Mouse (Mus musculus) cerebellum, adult 11 months (tissue): ENCODE data around the gene Shisal2a.
A peak's percentile ranks its signal among the peaks of the same experiment; 100 is the strongest.
"Not testable (repeated sequence)": the region's sequence is repeated elsewhere in the genome, so short reads cannot be mapped to it uniquely, and the experiment has no call there.

Source experiments
- DNase-seq: peaks from one replicate; pipeline ENCODE4 v3.0.0; 2022

Gene Shisal2a

DNA sequence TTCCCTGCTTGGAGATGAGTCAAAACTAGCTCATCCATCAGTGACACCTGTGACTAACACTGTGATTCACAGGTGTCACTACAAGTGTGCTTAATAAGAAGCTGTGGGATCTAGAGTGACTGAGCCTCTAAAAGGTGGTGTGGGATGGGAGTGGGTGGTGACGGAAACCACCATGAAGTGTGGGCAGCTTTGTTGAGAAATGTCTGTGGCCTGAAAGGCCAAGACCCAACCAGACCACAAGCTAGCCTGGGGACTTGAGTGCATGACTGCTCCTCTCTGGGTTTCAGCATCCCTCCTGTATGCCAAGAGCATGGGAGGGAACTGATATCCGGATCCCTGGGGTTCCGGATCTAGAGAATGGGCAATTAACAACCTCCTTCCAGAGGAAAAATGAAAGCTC, 11.7 kb downstream of the Shisal2a start:
- no peak for DNase-seq

DNA sequence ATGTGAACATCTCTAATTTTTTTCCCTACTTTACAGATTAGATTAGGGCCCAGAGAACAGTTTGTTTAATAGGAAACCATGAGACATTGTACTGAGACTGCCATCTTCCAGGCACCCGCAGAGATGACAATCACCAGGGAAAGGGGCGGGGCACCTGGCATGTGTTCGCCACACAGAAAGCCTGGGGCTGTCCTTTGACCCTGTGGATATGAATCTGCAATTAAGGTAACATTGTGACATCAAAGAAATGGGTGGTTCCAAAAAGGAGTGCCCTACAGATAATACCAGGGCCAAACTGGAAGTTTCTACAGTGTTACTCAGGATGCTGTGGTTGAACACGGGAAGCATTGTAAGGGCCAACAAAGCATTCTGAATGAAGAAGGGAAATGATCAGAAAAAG, 12.7 kb downstream of the Shisal2a start:
- no peak for DNase-seq

DNA sequence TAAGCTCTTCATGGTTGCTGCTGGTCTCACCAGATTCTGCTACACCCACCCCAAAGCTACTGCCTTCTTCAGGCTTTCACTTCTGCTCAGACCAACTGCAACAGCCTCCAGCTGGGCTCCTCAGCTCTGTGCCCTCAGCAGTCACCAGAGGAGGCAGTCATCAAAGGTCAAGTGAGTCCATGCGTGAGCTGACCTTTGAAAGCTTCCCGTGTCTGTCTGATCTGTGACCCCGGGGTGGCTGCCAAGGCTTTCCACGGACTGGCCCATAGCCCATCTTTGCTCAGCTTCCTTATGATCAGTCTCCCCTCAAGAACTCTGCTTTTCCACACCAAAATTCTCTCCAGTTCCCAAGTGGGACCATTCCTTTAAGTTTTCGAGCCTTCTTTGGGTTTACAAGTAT, 13.9 kb downstream of the Shisal2a start:
- DNase-seq: no peak

- no peak for DNase-seq
Observed at GRCm38 (mm10) chr4:108364111-108364476, 19.1 kb downstream of the Shisal2a start.

DNA sequence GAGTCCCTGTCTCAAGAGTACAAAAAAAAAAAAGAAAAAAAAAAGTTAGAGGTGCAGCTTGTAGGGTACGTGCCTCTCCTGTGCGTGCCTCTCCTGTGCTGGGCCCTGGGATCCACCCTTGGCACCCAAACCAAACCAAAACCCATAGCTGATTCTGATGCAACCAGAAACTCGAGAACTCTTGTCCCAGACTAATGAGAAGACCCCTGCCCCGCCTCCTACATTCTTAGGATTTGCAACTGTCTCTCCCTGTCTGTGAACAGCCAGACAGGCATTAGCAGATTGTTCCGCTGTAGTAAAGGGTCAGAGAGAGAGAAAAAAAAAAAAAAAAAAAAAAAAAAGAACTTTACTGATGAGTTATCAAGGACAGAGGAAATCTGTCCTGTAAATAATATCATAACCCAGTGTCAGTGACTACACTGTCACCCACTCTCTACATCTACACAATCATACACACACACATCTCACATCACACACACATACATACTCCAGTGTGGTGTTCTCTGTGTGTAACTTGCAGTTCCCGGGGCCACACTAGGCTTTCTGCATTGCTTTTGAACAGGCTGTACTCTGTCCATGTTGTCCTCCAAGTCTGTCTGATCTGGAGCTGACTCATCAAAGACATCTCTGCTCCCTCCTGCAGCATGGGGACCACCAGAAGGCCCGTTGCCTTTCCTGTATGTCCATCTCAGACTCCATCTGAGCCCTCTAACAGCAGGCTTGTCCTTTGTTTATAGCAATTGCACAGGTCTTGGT, 19.6 kb downstream of the Shisal2a start:
- DNase-seq: no peak

DNA sequence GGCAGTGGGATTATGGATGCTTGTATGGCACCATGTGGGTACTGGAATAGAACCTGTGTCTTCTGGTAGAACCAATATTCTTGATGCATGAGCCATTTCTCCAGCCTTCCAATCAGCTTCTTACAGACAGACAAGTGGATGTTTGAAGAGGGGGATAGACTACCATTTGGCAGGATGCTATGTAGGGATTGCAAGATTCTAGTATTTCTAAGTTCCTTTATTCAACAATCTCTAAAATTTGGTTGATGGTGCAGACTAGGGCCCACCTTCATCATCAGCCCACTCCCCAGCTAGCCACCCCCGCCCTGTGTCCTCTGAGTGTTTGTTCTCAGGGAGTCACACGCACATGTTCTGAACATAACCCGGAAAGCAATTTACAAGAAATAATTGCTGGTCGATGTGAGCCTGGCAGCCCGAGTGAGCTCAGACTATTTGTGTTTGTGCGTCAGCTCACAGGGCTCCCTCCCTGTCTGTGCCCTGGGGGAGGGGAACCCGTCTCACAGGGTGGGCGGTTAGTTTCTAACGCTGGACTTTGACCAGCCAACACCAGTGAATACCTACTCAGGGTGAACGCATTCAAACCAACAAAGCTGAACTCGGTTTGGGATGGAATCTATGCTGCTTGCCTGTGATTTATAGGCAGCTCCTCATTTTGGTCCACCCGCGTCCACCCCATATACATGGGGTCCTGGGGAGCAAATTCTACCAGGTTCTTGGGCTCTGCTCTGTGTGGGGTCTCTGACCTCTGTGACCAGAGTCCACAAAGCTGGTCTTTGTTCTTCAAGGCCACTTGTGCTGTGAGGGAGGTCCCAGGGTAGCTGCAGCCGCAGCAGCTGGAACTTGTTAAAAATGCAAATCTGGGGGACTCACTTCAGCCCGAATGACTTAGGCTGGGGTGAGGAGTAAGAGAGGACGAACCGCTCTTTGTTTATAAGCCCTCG, 20.6 kb downstream of the Shisal2a start:
- no peak for DNase-seq

- no peak for DNase-seq
Observed at GRCm38 (mm10) chr4:108360136-108361055, 22.8 kb downstream of the Shisal2a start.

DNA sequence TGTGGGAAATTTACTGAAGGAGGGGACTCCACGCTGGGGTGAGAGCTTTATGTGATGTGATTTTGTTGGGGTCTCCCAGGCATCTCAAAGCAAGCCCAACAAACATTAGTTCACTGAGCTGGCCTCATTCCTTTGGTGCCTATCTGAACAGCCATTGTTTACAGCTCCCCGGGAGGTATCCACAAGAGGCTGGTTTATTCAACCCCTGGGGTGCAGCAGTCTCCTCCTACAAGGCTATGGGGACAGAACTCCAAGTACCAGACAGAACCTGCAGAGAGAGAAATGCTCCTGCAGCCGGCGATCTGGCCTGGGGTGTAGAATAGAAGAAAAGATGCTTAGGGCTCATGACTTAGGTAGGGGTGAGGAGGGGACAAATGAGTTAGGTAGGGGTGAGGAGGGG, 24.7 kb downstream of the Shisal2a start:
- no peak for DNase-seq

GRCm38 (mm10) chr4:108357458-108357857, 25.7 kb downstream of the Shisal2a start:
- no peak for DNase-seq

GRCm38 (mm10) chr4:108353591-108353990, 29.6 kb downstream of the Shisal2a start:
- DNase-seq: not testable (repeated sequence)

GRCm38 (mm10) chr4:108350819-108351218, 32.3 kb downstream of the Shisal2a start:
- no peak for DNase-seq

GRCm38 (mm10) chr4:108349836-108350547, 33.2 kb downstream of the Shisal2a start:
- DNase-seq: no peak

- no peak for DNase-seq
Observed at GRCm38 (mm10) chr4:108349064-108349463, 34.1 kb downstream of the Shisal2a start.

DNA sequence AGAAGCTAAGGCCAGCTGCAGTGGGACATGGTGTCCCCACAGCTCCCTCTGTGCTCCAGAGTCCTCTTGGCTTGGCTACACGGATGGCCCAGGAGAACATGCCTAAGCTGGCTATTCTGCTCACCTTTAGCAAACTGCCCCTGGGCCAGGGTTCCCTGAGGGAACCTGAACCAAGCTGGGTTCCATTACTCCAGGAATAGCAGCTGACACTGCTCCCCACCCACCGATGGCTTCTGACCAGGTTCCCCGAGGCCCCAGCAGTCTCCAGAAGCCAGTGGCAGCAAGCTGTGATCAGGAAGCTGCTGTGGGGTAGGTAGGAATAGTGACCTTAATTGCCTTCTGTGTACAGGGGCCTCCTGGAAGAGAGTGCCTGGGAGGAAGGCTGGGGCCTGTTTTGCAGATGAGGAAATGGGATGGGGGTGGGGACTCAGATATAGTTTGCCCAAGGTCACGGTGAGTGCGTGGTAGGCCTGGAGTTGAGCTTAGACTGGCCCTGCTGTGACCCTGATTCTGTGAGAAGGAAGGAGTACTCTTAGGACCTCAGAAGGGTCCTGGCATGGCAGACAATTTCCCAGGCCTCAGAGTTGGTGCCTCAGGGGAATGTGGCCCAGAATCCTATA, 34.8 kb downstream of the Shisal2a start:
- DNase-seq: no peak

DNA sequence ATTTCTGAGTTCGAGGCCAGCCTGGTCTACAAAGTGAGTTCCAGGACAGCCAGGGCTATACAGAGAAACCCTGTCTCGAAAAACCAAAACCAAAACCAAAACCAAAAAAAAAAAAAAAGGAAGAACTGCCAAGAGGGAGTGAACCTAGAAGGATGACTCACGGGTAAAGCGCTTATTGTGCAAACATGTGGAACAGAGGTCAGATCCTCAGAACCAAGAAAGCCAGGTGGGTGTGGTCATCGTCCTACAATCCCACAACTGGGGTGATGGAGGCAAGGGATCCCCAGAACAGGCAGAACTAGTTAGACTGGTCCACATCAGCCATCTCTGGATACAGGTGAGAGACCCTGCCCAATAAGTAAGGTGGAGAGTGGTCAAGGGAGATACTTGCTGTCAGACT, 36.0 kb downstream of the Shisal2a start:
- DNase-seq: no peak

GRCm38 (mm10) chr4:108345826-108346225, 37.3 kb downstream of the Shisal2a start:
- no peak for DNase-seq

- DNase-seq: no peak
Observed at GRCm38 (mm10) chr4:108344631-108345083, 38.5 kb downstream of the Shisal2a start.

- peak; percentile 71 for DNase-seq
Observed at GRCm38 (mm10) chr4:108339277-108339690, 43.9 kb downstream of the Shisal2a start.

GRCm38 (mm10) chr4:108338811-108339210, 44.3 kb downstream of the Shisal2a start:
- no peak for DNase-seq

DNA sequence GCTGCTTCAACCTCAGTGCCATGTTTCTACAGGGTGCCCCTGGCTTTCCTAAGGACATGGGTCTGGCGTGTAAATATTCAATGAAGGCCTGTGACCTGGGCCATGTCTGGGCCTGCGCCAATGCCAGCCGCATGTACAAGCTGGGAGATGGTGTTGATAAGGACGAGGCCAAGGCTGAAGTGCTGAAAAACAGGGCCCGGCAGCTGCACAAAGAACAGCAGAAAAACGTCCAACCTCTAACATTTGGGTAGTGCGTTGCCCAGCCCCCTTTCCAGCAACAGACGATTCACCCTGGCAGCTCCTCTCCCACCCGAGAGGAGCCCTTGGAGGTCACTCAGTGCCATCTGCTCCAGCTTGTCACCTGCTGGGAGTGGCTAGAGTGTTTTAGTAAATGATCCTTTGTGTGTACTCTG, 44.8 kb downstream of the Shisal2a start:
- DNase-seq: peak; percentile 42

DNA sequence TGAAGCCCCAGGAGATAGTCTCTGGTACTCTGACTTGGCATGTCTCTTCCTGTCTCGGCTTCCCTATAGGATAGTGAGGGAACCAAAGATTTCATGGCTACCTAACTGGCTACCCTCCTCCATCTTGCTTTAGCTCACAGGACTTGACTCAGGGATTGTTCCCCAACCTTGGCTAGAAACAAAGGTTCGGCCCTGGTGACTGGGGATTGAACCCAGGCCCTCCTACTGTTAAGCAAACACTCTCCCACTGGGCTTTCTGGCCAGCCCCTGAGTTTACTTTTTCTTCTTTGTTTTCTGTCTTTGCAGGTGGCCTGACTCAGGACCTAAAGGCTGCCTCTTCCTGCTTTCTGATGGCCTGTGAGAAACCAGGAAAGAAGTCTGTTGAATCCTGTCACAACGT, 45.3 kb downstream of the Shisal2a start:
- no peak for DNase-seq

- DNase-seq: no peak
Observed at GRCm38 (mm10) chr4:108336765-108337164, 46.4 kb downstream of the Shisal2a start.
